Mouse (Mus musculus): Measurements from ENCODE around the gene Eml3. TPM values are rescaled to one million over a fixed set of nuclear protein-coding genes. Genes with fewer than 3 reads are reported as not detected.

Gene Eml3
- total and polyA plus RNA-seq, 2 experiments = 7.4 to 26.2 TPM

- Histone ChIP-seq H3K27ac (replicated peaks; ENCODE audit: insufficient read depth, low read depth, low read length) (0 out of 2 replicates have a peak overlapping the region, but pooled peaks have one; percentile 1), H3K27me3 (ENCODE audit: control insufficient read depth, insufficient read depth, low read length) (no peaks in the 10 kb centered on the region)
Observed at GRCm38 (mm10) chr19:8988346-8989065, 59.2 kb downstream of the Eml3 start.

GRCm38 (mm10) chr19:8989066-8989566 lies 59.8 kb downstream of the Eml3 start, which contains the start of gene Ahnak:
Gene Ahnak, plus strand, starts transcription at chr19:8989284.
- peak; percentile 37 for DNase-seq (ENCODE audit: extremely low read depth, low read depth, low spot score)
- H3K4me3 ChIP-seq (ENCODE audit: insufficient read depth, low read depth, low read length) = peak within 1 kb of the TSS; percentile 84
- H3K27ac ChIP-seq (replicated peaks; ENCODE audit: insufficient read depth, low read depth, low read length) = peak within 1 kb of the TSS; percentile 40
- H3K79me2 ChIP-seq (ENCODE audit: control insufficient read depth, insufficient read depth, low read length) = no peaks in the 10 kb centered on the region; the same call in 1 of the 2 replicates
- H3K9ac ChIP-seq (ENCODE audit: low read depth, low read length) = peak within 1 kb of the TSS; percentile 88
- 2% methylated on average over 41 of the region's 42 CpGs for WGBS
- peaks cover 3% of the 10 kb centered on the region; the same call in 1 of the 2 replicates for H3K4me1 ChIP-seq (ENCODE audit: control insufficient read depth, insufficient read depth, low read length)
- H3K36me3 ChIP-seq (ENCODE audit: control insufficient read depth, insufficient read depth, low read length) = no peaks in the 10 kb centered on the region
- H3K27me3 ChIP-seq (ENCODE audit: control insufficient read depth, insufficient read depth, low read length) = no peaks in the 10 kb centered on the region
- TF ChIP-seq POLR2A (IDR thresholded peaks at IDR 0.05; ENCODE audit: extremely low read depth, insufficient read depth, low read length) (peak; percentile 47), CTCF (IDR thresholded peaks at IDR 0.05; ENCODE audit: low read depth, low read length) (no peak)

More at GRCm38 (mm10) chr19:8988346-8989065, 59.2 kb downstream of the Eml3 start:
- TF ChIP-seq POLR2A (IDR thresholded peaks at IDR 0.05; ENCODE audit: extremely low read depth, insufficient read depth, low read length) (no peak), CTCF (IDR thresholded peaks at IDR 0.05; ENCODE audit: low read depth, low read length) (no peak)
- 55% methylated on average over 15 of the region's 15 CpGs for WGBS
- Histone ChIP-seq H3K4me3 (ENCODE audit: insufficient read depth, low read depth, low read length) (peak overlapping the region; percentile 84; the same call in 1 of the 2 replicates), H3K36me3 (ENCODE audit: control insufficient read depth, insufficient read depth, low read length) (no peaks in the 10 kb centered on the region), H3K4me1 (ENCODE audit: control insufficient read depth, insufficient read depth, low read length) (peaks cover 3% of the 10 kb centered on the region; the same call in 1 of the 2 replicates), H3K79me2 (ENCODE audit: control insufficient read depth, insufficient read depth, low read length) (no peaks in the 10 kb centered on the region; the same call in 1 of the 2 replicates), H3K9ac (ENCODE audit: low read depth, low read length) (peak overlapping the region; percentile 88)
- DNase-seq (ENCODE audit: extremely low read depth, low read depth, low spot score) = peak; percentile 36

- Histone ChIP-seq H3K36me3 (ENCODE audit: control insufficient read depth, insufficient read depth, low read length) (no peaks in the 10 kb centered on the region), H3K4me1 (ENCODE audit: control insufficient read depth, insufficient read depth, low read length) (peaks cover 3% of the 10 kb centered on the region; the same call in 1 of the 2 replicates), H3K27ac (replicated peaks; ENCODE audit: insufficient read depth, low read depth, low read length) (peak overlapping the region; percentile 40), H3K4me3 (ENCODE audit: insufficient read depth, low read depth, low read length) (peak overlapping the region; percentile 84), H3K79me2 (ENCODE audit: control insufficient read depth, insufficient read depth, low read length) (no peaks in the 10 kb centered on the region; the same call in 1 of the 2 replicates), H3K27me3 (ENCODE audit: control insufficient read depth, insufficient read depth, low read length) (no peaks in the 10 kb centered on the region), H3K9ac (ENCODE audit: low read depth, low read length) (peak overlapping the region; percentile 88)
- no peak for DNase-seq (ENCODE audit: extremely low read depth, low read depth, low spot score)
- WGBS = 5% methylated on average over 53 of the region's 53 CpGs
- no peak for TF ChIP-seq POLR2A (IDR thresholded peaks at IDR 0.05; ENCODE audit: extremely low read depth, insufficient read depth, low read length)
- no peak for TF ChIP-seq CTCF (IDR thresholded peaks at IDR 0.05; ENCODE audit: low read depth, low read length)
Observed at GRCm38 (mm10) chr19:8989567-8990431, 60.4 kb downstream of the Eml3 start.

GRCm38 (mm10) chr19:8990432-8991102 lies 61.2 kb downstream of the Eml3 start:
- DNase-seq (ENCODE audit: extremely low read depth, low read depth, low spot score) = no peak
- no peaks in the 10 kb centered on the region for H3K36me3 ChIP-seq (ENCODE audit: control insufficient read depth, insufficient read depth, low read length)
- peak overlapping the region; percentile 40 for H3K27ac ChIP-seq (replicated peaks; ENCODE audit: insufficient read depth, low read depth, low read length)
- H3K4me3 ChIP-seq (ENCODE audit: insufficient read depth, low read depth, low read length) = peak overlapping the region; percentile 84
- TF ChIP-seq POLR2A (IDR thresholded peaks at IDR 0.05; ENCODE audit: extremely low read depth, insufficient read depth, low read length) (no peak), CTCF (IDR thresholded peaks at IDR 0.05; ENCODE audit: low read depth, low read length) (no peak)
- 58% methylated on average over 15 of the region's 15 CpGs for WGBS
- H3K27me3 ChIP-seq (ENCODE audit: control insufficient read depth, insufficient read depth, low read length) = no peaks in the 10 kb centered on the region
- peak overlapping the region; percentile 52 for H3K9ac ChIP-seq (ENCODE audit: low read depth, low read length)
- no peaks in the 10 kb centered on the region; the same call in 1 of the 2 replicates for H3K79me2 ChIP-seq (ENCODE audit: control insufficient read depth, insufficient read depth, low read length)
- peaks cover 3% of the 10 kb centered on the region; the same call in 1 of the 2 replicates for H3K4me1 ChIP-seq (ENCODE audit: control insufficient read depth, insufficient read depth, low read length)

Other genes with a start within 250 kb of the Eml3 start
Only the 30 nearest of the 32 such genes appear.
- 12.5 and 16.6 TPM in 2 replicates for gene Wdr74, start 193.7 kb upstream of the Eml3 start, total RNA-seq (2014; rRNA removed)
- gene Wdr74, start 193.7 kb upstream of the Eml3 start, polyA plus RNA-seq (2012; rRNA removed) = 23.8 and 28.9 TPM in 2 replicates
- gene 1700092M07Rik, start 188.8 kb upstream of the Eml3 start, total RNA-seq (2014; rRNA removed) = 0.83 TPM in 1 of 2 replicates, not detected in the other
- not detected in 2 replicates for gene 1700092M07Rik, start 188.8 kb upstream of the Eml3 start, polyA plus RNA-seq (2012; rRNA removed)
- 43.5 and 46.8 TPM in 2 replicates for gene Stx5a, start 188.1 kb upstream of the Eml3 start, total RNA-seq (2014; rRNA removed)
- 42.0 and 62.1 TPM in 2 replicates for gene Stx5a, start 188.1 kb upstream of the Eml3 start, polyA plus RNA-seq (2012; rRNA removed)
- gene Nxf1, start 172.5 kb upstream of the Eml3 start, total RNA-seq (2014; rRNA removed) = 16.2 and 22.3 TPM in 2 replicates
- gene Nxf1, start 172.5 kb upstream of the Eml3 start, polyA plus RNA-seq (2012; rRNA removed) = 27.3 and 43.1 TPM in 2 replicates
- 50.3 and 66.9 TPM in 2 replicates for gene Tmem223, start 158.6 kb upstream of the Eml3 start, total RNA-seq (2014; rRNA removed)
- 93.1 and 122 TPM in 2 replicates for gene Tmem223, start 158.6 kb upstream of the Eml3 start, polyA plus RNA-seq (2012; rRNA removed)
- 28.4 and 29.8 TPM in 2 replicates for gene Tmem179b, start 155.1 kb upstream of the Eml3 start, total RNA-seq (2014; rRNA removed)
- 68.8 and 85.1 TPM in 2 replicates for gene Tmem179b, start 155.1 kb upstream of the Eml3 start, polyA plus RNA-seq (2012; rRNA removed)
- gene Taf6l, start 143.1 kb upstream of the Eml3 start, total RNA-seq (2014; rRNA removed) = 4.7 and 5.2 TPM in 2 replicates
- 5.1 and 5.3 TPM in 2 replicates for gene Taf6l, start 143.1 kb upstream of the Eml3 start, polyA plus RNA-seq (2012; rRNA removed)
- 25.2 and 26.6 TPM in 2 replicates for gene Polr2g, start 131.0 kb upstream of the Eml3 start, total RNA-seq (2014; rRNA removed)
- gene Polr2g, start 131.0 kb upstream of the Eml3 start, polyA plus RNA-seq (2012; rRNA removed) = 12.9 and 13.2 TPM in 2 replicates
- gene Zbtb3, start 127.0 kb upstream of the Eml3 start, total RNA-seq (2014; rRNA removed) = 0.20 and 0.37 TPM in 2 replicates
- gene Zbtb3, start 127.0 kb upstream of the Eml3 start, polyA plus RNA-seq (2012; rRNA removed) = 0.31 and 0.43 TPM in 2 replicates
- 15.6 and 18.5 TPM in 2 replicates for gene Ttc9c, start 110.2 kb upstream of the Eml3 start, total RNA-seq (2014; rRNA removed)
- 8.1 and 8.3 TPM in 2 replicates for gene Ttc9c, start 110.2 kb upstream of the Eml3 start, polyA plus RNA-seq (2012; rRNA removed)
- 19.5 and 19.6 TPM in 2 replicates for gene Hnrnpul2, start 109.5 kb upstream of the Eml3 start, total RNA-seq (2014; rRNA removed)
- gene Hnrnpul2, start 109.5 kb upstream of the Eml3 start, polyA plus RNA-seq (2012; rRNA removed) = 11.2 and 11.6 TPM in 2 replicates
- gene AC129217.1, start 99.8 kb upstream of the Eml3 start, total RNA-seq (2014; rRNA removed) = 6.1 and 8.2 TPM in 2 replicates
- gene AC129217.1, start 99.8 kb upstream of the Eml3 start, polyA plus RNA-seq (2012; rRNA removed) = 1.7 TPM in 1 of 2 replicates, not detected in the other
- 27.7 and 30.5 TPM in 2 replicates for gene Bscl2, start 92.1 kb upstream of the Eml3 start, total RNA-seq (2014; rRNA removed)
- 131 and 137 TPM in 2 replicates for gene Bscl2, start 92.1 kb upstream of the Eml3 start, polyA plus RNA-seq (2012; rRNA removed)
- not detected in 2 replicates for gene Gng3, start 90.4 kb upstream of the Eml3 start, total RNA-seq (2014; rRNA removed)
- gene Gng3, start 90.4 kb upstream of the Eml3 start, polyA plus RNA-seq (2012; rRNA removed) = 0.05 TPM in 1 of 2 replicates, not detected in the other
- 0.07 and 0.09 TPM in 2 replicates for gene Lrrn4cl, start 78.8 kb upstream of the Eml3 start, total RNA-seq (2014; rRNA removed)
- gene Lrrn4cl, start 78.8 kb upstream of the Eml3 start, polyA plus RNA-seq (2012; rRNA removed) = 0.06 and 0.07 TPM in 2 replicates
- 82.7 and 88.4 TPM in 2 replicates for gene Ubxn1, start 58.1 kb upstream of the Eml3 start, total RNA-seq (2014; rRNA removed)
- 128 and 133 TPM in 2 replicates for gene Ubxn1, start 58.1 kb upstream of the Eml3 start, polyA plus RNA-seq (2012; rRNA removed)
- gene Uqcc3, start 48.6 kb upstream of the Eml3 start, total RNA-seq (2014; rRNA removed) = 21.3 and 27.7 TPM in 2 replicates
- gene Uqcc3, start 48.6 kb upstream of the Eml3 start, polyA plus RNA-seq (2012; rRNA removed) = 32.6 and 38.8 TPM in 2 replicates
- 2.5 and 3.4 TPM in 2 replicates for gene Lbhd1, start 45.8 kb upstream of the Eml3 start, total RNA-seq (2014; rRNA removed)
- gene Lbhd1, start 45.8 kb upstream of the Eml3 start, polyA plus RNA-seq (2012; rRNA removed) = 1.2 and 1.3 TPM in 2 replicates
- gene Gm49403, start 45.6 kb upstream of the Eml3 start, total RNA-seq (2014; rRNA removed) = not detected in 2 replicates
- not detected in 2 replicates for gene Gm49403, start 45.6 kb upstream of the Eml3 start, polyA plus RNA-seq (2012; rRNA removed)
- 23.5 and 34.0 TPM in 2 replicates for gene 1810009A15Rik, start 40.7 kb upstream of the Eml3 start, total RNA-seq (2014; rRNA removed)
- gene 1810009A15Rik, start 40.7 kb upstream of the Eml3 start, polyA plus RNA-seq (2012; rRNA removed) = 10.8 and 13.6 TPM in 2 replicates
- gene Gm49416, start 40.6 kb upstream of the Eml3 start, total RNA-seq (2014; rRNA removed) = 3.4 TPM in 1 of 2 replicates, not detected in the other
- gene Gm49416, start 40.6 kb upstream of the Eml3 start, polyA plus RNA-seq (2012; rRNA removed) = 1.1 TPM in 1 of 2 replicates, not detected in the other
- 3.8 and 5.6 TPM in 2 replicates for gene Ints5, start 36.5 kb upstream of the Eml3 start, total RNA-seq (2014; rRNA removed)
- 13.2 and 15.9 TPM in 2 replicates for gene Ints5, start 36.5 kb upstream of the Eml3 start, polyA plus RNA-seq (2012; rRNA removed)
- 111 and 132 TPM in 2 replicates for gene Ganab, start 31.5 kb upstream of the Eml3 start, total RNA-seq (2014; rRNA removed)
- gene Ganab, start 31.5 kb upstream of the Eml3 start, polyA plus RNA-seq (2012; rRNA removed) = 127 and 140 TPM in 2 replicates
- gene B3gat3, start 9.2 kb upstream of the Eml3 start, total RNA-seq (2014; rRNA removed) = 16.8 and 22.6 TPM in 2 replicates
- 88.7 and 101 TPM in 2 replicates for gene B3gat3, start 9.2 kb upstream of the Eml3 start, polyA plus RNA-seq (2012; rRNA removed)
- gene Rom1, start 196 bp upstream of the Eml3 start, total RNA-seq (2014; rRNA removed) = 1.7 and 2.3 TPM in 2 replicates
- 5.0 and 7.8 TPM in 2 replicates for gene Rom1, start 196 bp upstream of the Eml3 start, polyA plus RNA-seq (2012; rRNA removed)
- 25.6 and 27.1 TPM in 2 replicates for gene Mta2, start 12.3 kb downstream of the Eml3 start, total RNA-seq (2014; rRNA removed)
- 11.2 and 12.1 TPM in 2 replicates for gene Mta2, start 12.3 kb downstream of the Eml3 start, polyA plus RNA-seq (2012; rRNA removed)
- 6.0 and 6.2 TPM in 2 replicates for gene Tut1, start 24.3 kb downstream of the Eml3 start, total RNA-seq (2014; rRNA removed)
- gene Tut1, start 24.3 kb downstream of the Eml3 start, polyA plus RNA-seq (2012; rRNA removed) = 9.6 and 14.6 TPM in 2 replicates
- 101 and 117 TPM in 2 replicates for gene Eef1g, start 37.5 kb downstream of the Eml3 start, total RNA-seq (2014; rRNA removed)
- 99.1 and 107 TPM in 2 replicates for gene Eef1g, start 37.5 kb downstream of the Eml3 start, polyA plus RNA-seq (2012; rRNA removed)
- gene Ahnak, start 59.7 kb downstream of the Eml3 start, total RNA-seq (2014; rRNA removed) = 10.3 and 10.9 TPM in 2 replicates
- gene Ahnak, start 59.7 kb downstream of the Eml3 start, polyA plus RNA-seq (2012; rRNA removed) = 0.90 and 1.2 TPM in 2 replicates
- not detected in 2 replicates for gene Scgb1a1, start 158.4 kb downstream of the Eml3 start, total RNA-seq (2014; rRNA removed)
- 1.4 and 1.6 TPM in 2 replicates for gene Scgb1a1, start 158.4 kb downstream of the Eml3 start, polyA plus RNA-seq (2012; rRNA removed)

Measured in liver, adult 2 months (tissue).